In genomic region chr5:131075795-131076194, GRCm38 (mm10) we compare ENCODE assay signal across 14 mouse cellular contexts.
"Had no signal": no experiment of that assay in that cellular context is flagged by ENCODE, and none has a peak within 500 bp of the region (broad histone marks: within the 10 kb centered on the region; RNA-seq: fewer than 3 reads in every experiment).

No protein-coding gene starts in this region.

- DNase-seq: kidney, adult 9 months; kidney, postnatal 36 days; retina, postnatal 1 day; right cerebral cortex, postnatal 14 days; thymus, postnatal 36 days had no signal

- H3K36me3 ChIP-seq: limb, embryonic 10.5 days; liver, embryonic 15.5 days; lung, embryonic 15.5 days; midbrain, embryonic 15.5 days; neural tube, embryonic 12.5 days; stomach, embryonic 15.5 days had no signal

- H3K27me3 ChIP-seq: liver, embryonic 15.5 days; lung, embryonic 15.5 days; midbrain, embryonic 15.5 days; neural tube, embryonic 12.5 days; stomach, embryonic 15.5 days had no signal

- H3K4me3 ChIP-seq: limb, embryonic 10.5 days; liver, embryonic 15.5 days; lung, embryonic 15.5 days; midbrain, embryonic 15.5 days; neural tube, embryonic 12.5 days; stomach, embryonic 15.5 days had no signal

- H3K9me3 ChIP-seq: limb, embryonic 10.5 days; liver, embryonic 15.5 days; lung, embryonic 15.5 days; midbrain, embryonic 15.5 days; neural tube, embryonic 12.5 days; stomach, embryonic 15.5 days had no signal

- H3K27ac ChIP-seq: kidney, postnatal 0 days; limb, embryonic 10.5 days; liver, embryonic 15.5 days; lung, embryonic 15.5 days; midbrain, embryonic 15.5 days; neural tube, embryonic 12.5 days; stomach, embryonic 15.5 days had no signal

- H3K9ac ChIP-seq: liver, embryonic 15.5 days; lung, embryonic 15.5 days; midbrain, embryonic 15.5 days; neural tube, embryonic 12.5 days; stomach, embryonic 15.5 days had no signal

- H3K4me1 ChIP-seq: limb, embryonic 10.5 days; liver, embryonic 15.5 days; lung, embryonic 15.5 days; midbrain, embryonic 15.5 days; neural tube, embryonic 12.5 days; stomach, embryonic 15.5 days had no signal

- H3K4me2 ChIP-seq: liver, embryonic 11.5 days; liver, embryonic 15.5 days; lung, embryonic 15.5 days; midbrain, embryonic 15.5 days; neural tube, embryonic 12.5 days; stomach, embryonic 15.5 days had no signal

- ATAC-seq: intestine, embryonic 16.5 days; midbrain, embryonic 15.5 days had no signal
